Mouse (Mus musculus): ENCODE results near the gene Serinc5. TPM values are rescaled to one million over a fixed set of nuclear protein-coding genes. Genes with fewer than 3 reads are reported as not detected.
A peak's percentile ranks its signal among the peaks of the same experiment; 100 is the strongest.

Gene Serinc5
- 18.8 and 20.0 TPM in 2 replicates for polyA plus RNA-seq (2015; fragmentation: Nextera tagmentation; extraction: Ambion mirVana)

DNA sequence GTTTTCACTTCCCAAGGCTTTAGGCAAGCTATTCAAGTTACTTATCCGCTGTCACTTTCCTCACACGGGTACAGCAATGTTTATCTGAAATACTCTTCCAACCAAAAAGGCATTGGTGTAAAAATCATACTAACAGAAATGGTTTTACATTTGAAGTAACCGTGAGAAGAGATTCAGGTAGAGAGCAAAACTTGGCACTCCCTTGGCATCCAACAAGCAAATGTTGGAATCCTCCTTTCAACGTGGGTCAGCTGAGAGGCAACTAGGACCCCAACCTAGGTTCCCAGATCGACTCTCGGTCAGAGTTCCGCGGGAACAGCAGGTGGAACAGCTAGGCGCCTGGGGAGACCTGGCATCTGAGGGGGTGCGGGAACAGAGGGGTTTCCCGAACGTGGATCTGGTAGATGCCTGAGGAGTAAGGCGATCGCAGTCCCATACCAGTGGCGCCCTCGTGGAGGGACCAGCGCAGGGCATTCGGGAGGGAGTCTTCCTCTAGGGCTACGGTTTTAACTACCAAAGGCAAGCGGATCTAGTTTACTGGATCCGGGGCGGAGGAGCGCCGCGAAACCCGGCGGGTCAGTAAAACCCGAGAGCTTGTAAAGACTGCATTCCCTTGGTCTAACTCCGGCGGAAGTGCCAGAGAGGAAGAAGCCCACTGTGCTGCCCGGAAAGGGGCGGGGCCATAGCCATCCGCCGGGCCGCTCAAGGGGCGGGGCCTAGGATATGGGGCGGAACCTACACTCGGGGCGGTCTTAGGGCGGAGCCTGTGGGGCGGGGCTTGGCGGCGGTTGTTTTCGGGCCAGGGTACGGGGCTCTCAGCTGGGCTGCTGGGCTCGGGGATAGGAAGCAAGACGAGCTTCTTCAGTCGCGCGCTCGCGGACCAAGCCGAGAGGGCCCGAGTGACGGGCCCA, at the start of gene Serinc5:
Gene Serinc5 (plus strand): TSS at position 781 of the 911 bp plus-strand sequence.
- H3K9ac ChIP-seq = peak within 1 kb of the TSS; percentile 72
- no peaks in the 10 kb centered on the region for H3K27me3 ChIP-seq
- peak within 1 kb of the TSS; percentile 88 for H3K4me2 ChIP-seq (replicated peaks)
- peaks cover 27% of the 10 kb centered on the region for H3K4me1 ChIP-seq
- H3K27ac ChIP-seq (replicated peaks) = peak within 1 kb of the TSS; percentile 94
- ATAC-seq (ENCODE audit: insufficient number of reproducible peaks, low FRiP score, low TSS enrichment, low read depth) = peak; percentile 98
- H3K4me3 ChIP-seq (replicated peaks) = peak within 1 kb of the TSS; percentile 90
- under 1% methylated on average over 55 of the region's 55 CpGs for WGBS
- no peaks in the 10 kb centered on the region for H3K36me3 ChIP-seq
- H3K9me3 ChIP-seq (replicated peaks) = no peaks in the 10 kb centered on the region

DNA sequence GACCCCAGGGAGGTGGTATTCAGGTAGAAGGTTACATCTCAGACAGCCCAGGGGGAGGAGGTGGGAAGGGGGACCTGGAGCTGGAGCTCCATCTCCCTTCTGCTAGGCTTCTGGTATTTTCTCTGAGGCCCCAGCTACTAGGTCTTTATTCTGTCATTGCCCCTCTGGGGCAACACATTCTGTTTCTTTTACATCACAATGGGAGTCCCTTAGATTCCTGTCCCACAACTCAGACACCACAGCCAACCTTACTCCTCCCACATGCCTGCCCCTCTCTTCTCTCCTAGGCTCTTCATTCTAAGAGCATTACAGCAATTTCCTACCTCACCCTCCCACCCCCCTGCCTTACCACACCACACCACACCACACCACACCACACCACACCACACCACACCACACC, 34.8 kb upstream of the Serinc5 start, which contains the start of gene Spz1:
Gene Spz1 (minus strand): TSS at position 101 of the 400 bp plus-strand sequence.
- no peaks in the 10 kb centered on the region for H3K36me3 ChIP-seq
- H3K4me3 ChIP-seq (replicated peaks) = no peak within 1 kb of the TSS
- H3K4me2 ChIP-seq (replicated peaks) = no peak within 1 kb of the TSS
- H3K4me1 ChIP-seq = no peaks in the 10 kb centered on the region
- no peaks in the 10 kb centered on the region for H3K27me3 ChIP-seq
- no peak within 1 kb of the TSS for H3K9ac ChIP-seq
- no peak within 1 kb of the TSS for H3K27ac ChIP-seq (replicated peaks)
- no peak for ATAC-seq (ENCODE audit: insufficient number of reproducible peaks, low FRiP score, low TSS enrichment, low read depth)
- no peaks in the 10 kb centered on the region for H3K9me3 ChIP-seq (replicated peaks)

DNA sequence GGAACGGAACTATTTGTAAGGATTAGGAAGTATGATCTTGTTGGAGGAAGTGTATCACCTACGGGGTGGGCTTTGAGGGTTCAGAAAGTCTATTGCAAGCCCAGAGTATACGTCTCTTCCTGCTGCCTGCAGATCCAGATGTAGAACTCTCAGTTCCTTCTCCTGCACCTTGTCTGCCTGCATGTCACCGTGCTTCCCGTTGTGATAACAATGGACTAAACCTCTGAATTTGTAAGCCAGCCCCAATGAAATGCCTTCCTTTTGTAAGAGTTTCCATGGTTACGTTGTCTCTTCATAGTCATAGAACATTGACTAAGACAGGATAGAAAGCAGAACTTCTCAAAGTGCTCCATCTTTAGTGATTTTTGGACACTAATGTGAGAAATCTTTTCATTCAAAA, 34.2 kb upstream of the Serinc5 start:
- no peak overlapping the region for H3K4me3 ChIP-seq (replicated peaks)
- no peak for ATAC-seq (ENCODE audit: insufficient number of reproducible peaks, low FRiP score, low TSS enrichment, low read depth)
- no peaks in the 10 kb centered on the region for H3K4me1 ChIP-seq
- no peaks in the 10 kb centered on the region for H3K27me3 ChIP-seq
- WGBS = 70% methylated on average over 6 of the region's 6 CpGs
- H3K36me3 ChIP-seq = no peaks in the 10 kb centered on the region
- H3K9me3 ChIP-seq (replicated peaks) = no peaks in the 10 kb centered on the region
- H3K4me2 ChIP-seq (replicated peaks) = no peak overlapping the region
- no peak overlapping the region for H3K9ac ChIP-seq
- H3K27ac ChIP-seq (replicated peaks) = no peak overlapping the region

DNA sequence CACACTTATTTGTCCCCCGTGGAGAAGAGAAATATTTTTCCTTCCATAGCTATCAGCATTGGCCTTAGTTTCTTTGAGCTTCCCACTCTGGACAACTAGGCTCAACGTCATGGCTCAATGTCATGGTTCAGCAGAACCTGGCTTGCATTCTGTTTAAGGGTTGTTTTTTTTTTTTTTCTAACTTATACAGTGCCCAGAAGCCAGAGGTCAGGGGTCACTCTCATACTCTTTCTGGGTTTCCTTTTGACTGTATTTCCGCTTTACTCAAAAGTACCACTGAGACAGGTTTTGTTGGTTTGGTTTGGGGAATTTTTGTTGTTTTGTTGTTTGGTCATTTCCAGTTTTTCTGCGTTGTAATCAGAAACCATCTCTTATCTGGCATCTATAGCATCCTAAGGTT, 32.7 kb upstream of the Serinc5 start:
- Histone ChIP-seq H3K4me3 (replicated peaks) (no peak overlapping the region), H3K27ac (replicated peaks) (no peak overlapping the region), H3K27me3 (no peaks in the 10 kb centered on the region), H3K9me3 (replicated peaks) (no peaks in the 10 kb centered on the region), H3K4me2 (replicated peaks) (no peak overlapping the region), H3K36me3 (no peaks in the 10 kb centered on the region), H3K4me1 (no peaks in the 10 kb centered on the region), H3K9ac (no peak overlapping the region)
- WGBS = 77% methylated on average over 4 of the region's 4 CpGs
- no peak for ATAC-seq (ENCODE audit: insufficient number of reproducible peaks, low FRiP score, low TSS enrichment, low read depth)

DNA sequence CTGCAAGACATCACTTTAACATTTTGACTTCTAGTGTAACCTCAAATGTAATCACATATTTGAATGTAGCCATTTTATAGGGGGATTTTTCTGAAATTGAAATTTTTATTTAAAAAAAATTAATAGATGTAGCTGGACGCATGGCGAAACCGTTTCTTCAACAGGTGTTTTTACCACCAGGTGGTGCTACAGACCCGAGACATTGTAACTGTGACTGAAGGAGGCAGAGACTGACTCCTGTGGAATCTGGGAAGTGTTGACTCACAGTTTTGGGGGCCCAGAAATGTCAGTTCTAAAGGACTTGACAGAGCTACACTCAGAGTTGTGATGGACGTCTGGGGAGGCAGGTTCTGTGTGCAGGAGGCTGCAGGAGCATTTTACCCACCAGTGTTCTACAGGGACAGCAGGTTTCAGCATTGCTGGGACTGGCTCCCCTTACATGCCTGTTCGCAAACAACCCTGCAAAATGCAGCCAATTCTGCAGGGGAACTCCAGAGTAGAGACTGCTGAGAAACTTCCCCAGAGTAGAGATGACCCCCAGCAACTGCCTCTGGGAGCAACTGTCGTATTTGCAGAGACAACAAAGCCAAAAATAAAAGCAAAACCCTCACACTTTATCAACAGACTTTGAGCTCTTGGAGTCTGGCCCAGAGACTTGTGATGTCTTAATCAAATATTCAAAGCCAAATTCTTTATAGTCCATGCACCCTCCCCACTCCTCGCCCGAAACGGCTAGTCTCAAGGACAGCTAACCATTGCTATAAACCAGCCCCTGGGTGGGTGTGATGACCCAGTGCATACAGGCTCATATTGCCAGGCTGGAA, 30.5 kb upstream of the Serinc5 start:
- Histone ChIP-seq H3K9ac (no peak overlapping the region), H3K4me3 (replicated peaks) (no peak overlapping the region), H3K27me3 (no peaks in the 10 kb centered on the region), H3K4me1 (no peaks in the 10 kb centered on the region), H3K4me2 (replicated peaks) (no peak overlapping the region), H3K9me3 (replicated peaks) (no peaks in the 10 kb centered on the region), H3K36me3 (no peaks in the 10 kb centered on the region), H3K27ac (replicated peaks) (no peak overlapping the region)
- 36% methylated on average over 10 of the region's 10 CpGs for WGBS
- ATAC-seq (ENCODE audit: insufficient number of reproducible peaks, low FRiP score, low TSS enrichment, low read depth) = no peak

DNA sequence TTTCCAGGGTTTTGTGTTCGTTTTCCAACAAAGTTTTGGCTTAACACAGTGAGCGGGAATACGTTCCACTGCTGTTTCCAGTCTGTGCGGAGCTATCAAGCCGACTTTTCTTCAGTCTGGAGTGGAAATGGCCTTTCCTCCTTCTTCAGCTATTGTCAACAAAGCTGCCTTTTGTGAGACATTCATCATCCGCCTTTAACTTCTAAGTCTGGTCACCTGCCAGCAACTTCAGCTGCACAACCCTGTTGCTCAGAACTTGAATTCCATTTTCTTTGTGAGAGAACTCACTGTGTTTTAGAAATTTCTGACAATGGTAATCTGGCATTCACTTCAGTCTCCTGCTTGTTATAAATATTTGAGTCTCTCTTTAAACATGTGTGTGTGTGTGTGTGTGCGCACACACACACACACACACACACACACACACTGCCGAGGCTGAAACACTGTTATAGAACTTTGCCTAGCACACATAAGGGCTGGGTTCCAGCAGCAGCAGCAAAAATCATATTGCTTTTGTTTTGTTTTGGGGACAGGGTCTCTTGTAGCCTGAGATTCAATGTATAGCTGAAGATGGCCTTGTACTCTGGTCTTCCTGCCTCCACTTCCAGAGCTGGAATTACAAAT, 26.7 kb upstream of the Serinc5 start:
- Histone ChIP-seq H3K36me3 (no peaks in the 10 kb centered on the region), H3K27ac (replicated peaks) (no peak overlapping the region), H3K4me2 (replicated peaks) (no peak overlapping the region), H3K4me1 (no peaks in the 10 kb centered on the region), H3K4me3 (replicated peaks) (no peak overlapping the region), H3K9me3 (replicated peaks) (no peaks in the 10 kb centered on the region), H3K9ac (no peak overlapping the region), H3K27me3 (no peaks in the 10 kb centered on the region)
- no peak for ATAC-seq (ENCODE audit: insufficient number of reproducible peaks, low FRiP score, low TSS enrichment, low read depth)
- WGBS = 61% methylated on average over 8 of the region's 8 CpGs

DNA sequence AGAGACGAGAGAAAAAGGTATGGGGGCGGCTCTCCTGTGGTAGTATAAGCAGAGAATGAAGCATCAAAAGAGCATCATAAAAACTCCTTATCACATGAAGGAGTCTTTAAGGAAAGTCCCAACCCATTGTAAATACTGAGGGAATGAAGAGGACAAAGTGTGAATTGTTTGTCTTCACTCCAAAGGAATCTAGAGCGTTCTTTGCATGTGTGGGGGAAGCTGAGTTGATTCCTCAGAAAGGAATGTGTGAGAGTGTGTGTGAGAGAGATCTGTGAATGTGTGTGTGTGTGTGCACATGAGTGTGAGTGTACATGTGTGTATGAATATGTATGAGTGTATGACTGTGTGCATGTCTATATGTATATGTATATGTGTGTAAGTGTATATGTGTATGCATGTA, 22.2 kb upstream of the Serinc5 start:
- no peak for ATAC-seq (ENCODE audit: insufficient number of reproducible peaks, low FRiP score, low TSS enrichment, low read depth)
- WGBS = 51% methylated on average over 3 of the region's 3 CpGs

DNA sequence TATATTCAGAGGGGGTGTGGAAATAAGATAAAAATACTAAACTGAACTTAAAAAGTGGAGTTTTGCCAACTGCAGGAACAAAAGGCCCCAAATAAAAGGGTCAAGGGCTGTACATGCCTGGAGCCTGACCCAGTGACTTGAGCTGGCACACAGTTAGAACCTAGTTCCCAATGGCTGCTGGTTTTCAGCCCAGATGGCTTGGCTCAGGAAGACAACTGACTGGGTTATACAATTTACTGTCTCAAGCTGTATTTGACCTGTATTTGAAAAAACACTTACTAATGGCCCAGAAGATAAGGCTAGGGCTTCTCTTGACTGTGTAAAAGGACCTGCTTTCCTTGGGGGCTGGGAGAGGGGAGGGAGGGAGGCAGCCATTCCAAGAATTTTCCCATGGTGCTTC, 21.6 kb upstream of the Serinc5 start:
- H3K36me3 ChIP-seq = no peaks in the 10 kb centered on the region
- no peak overlapping the region for H3K27ac ChIP-seq (replicated peaks)
- H3K4me3 ChIP-seq (replicated peaks) = no peak overlapping the region
- H3K4me2 ChIP-seq (replicated peaks) = no peak overlapping the region
- ATAC-seq (ENCODE audit: insufficient number of reproducible peaks, low FRiP score, low TSS enrichment, low read depth) = no peak
- peaks cover 7% of the 10 kb centered on the region; the same call in 1 of the 2 replicates for H3K4me1 ChIP-seq
- H3K9me3 ChIP-seq (replicated peaks) = no peaks in the 10 kb centered on the region
- H3K27me3 ChIP-seq = no peaks in the 10 kb centered on the region
- no peak overlapping the region for H3K9ac ChIP-seq

More for the DNA sequence above, 22.2 kb upstream of the Serinc5 start:
- H3K9me3 ChIP-seq (replicated peaks) = no peaks in the 10 kb centered on the region
- H3K27me3 ChIP-seq = no peaks in the 10 kb centered on the region
- H3K4me3 ChIP-seq (replicated peaks) = no peak overlapping the region
- no peak overlapping the region for H3K27ac ChIP-seq (replicated peaks)
- H3K9ac ChIP-seq = no peak overlapping the region
- H3K36me3 ChIP-seq = no peaks in the 10 kb centered on the region
- no peak overlapping the region for H3K4me2 ChIP-seq (replicated peaks)
- peaks cover 7% of the 10 kb centered on the region; the same call in 1 of the 2 replicates for H3K4me1 ChIP-seq

DNA sequence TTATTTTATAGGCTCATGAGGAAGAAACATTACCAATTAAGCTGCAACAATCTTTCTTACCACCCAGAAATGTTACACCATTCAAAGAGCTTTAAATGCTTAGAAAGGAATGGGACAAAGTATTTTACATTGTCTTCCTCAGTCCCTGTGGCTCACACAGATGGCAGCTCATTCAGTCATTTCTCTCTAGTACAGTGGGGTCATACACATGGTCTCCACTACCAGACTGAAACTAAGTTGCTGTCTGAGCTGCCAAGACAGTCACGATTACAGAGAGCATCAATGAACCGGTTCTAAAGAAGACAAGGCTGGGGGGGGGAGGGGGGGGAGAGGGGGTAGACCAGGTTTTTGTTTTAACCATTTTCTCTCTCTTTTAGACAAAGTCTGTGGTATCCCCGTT, 19.7 kb upstream of the Serinc5 start:
- no peak overlapping the region for H3K4me3 ChIP-seq (replicated peaks)
- H3K4me2 ChIP-seq (replicated peaks) = no peak overlapping the region
- no peak overlapping the region for H3K9ac ChIP-seq
- H3K27me3 ChIP-seq = no peaks in the 10 kb centered on the region
- no peaks in the 10 kb centered on the region for H3K9me3 ChIP-seq (replicated peaks)
- H3K4me1 ChIP-seq = peaks cover 7% of the 10 kb centered on the region; the same call in 1 of the 2 replicates
- ATAC-seq (ENCODE audit: insufficient number of reproducible peaks, low FRiP score, low TSS enrichment, low read depth) = no peak
- no peaks in the 10 kb centered on the region for H3K36me3 ChIP-seq
- 64% methylated on average over 3 of the region's 3 CpGs for whole genome bisulfite sequencing
- H3K27ac ChIP-seq (replicated peaks) = no peak overlapping the region

DNA sequence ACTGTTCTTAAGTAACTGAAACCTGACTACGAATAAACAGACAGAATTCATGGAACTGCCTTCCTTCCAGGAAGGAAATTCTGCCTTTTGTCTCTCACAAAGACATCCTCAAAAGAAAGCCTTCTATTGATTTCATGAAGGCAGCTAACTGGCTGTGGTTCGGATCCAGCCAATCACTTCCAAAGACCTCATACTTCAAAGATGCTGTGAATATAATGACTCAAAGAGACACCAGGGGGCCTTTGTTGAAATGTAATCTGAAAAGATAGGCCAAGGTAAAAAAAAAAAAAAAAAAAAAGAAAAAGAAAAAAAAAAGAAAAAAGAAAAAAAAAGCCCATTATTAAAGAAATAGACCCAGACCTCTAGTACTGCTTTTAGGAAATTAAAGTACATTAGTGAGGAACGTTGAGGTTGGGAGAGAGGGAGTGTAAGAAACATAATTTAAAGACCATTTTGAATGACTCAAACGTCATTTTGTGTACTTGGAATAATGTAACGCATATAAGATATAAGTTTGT, 18.6 kb upstream of the Serinc5 start:
- 70% methylated on average over 5 of the region's 5 CpGs for WGBS
- H3K27ac ChIP-seq (replicated peaks) = no peak overlapping the region

More for the DNA sequence above, 18.6 kb upstream of the Serinc5 start:
- Histone ChIP-seq H3K4me1 (peaks cover 7% of the 10 kb centered on the region; the same call in 1 of the 2 replicates), H3K9ac (no peak overlapping the region), H3K4me3 (replicated peaks) (no peak overlapping the region), H3K4me2 (replicated peaks) (no peak overlapping the region), H3K27me3 (no peaks in the 10 kb centered on the region), H3K9me3 (replicated peaks) (no peaks in the 10 kb centered on the region), H3K36me3 (no peaks in the 10 kb centered on the region)
- ATAC-seq (ENCODE audit: insufficient number of reproducible peaks, low FRiP score, low TSS enrichment, low read depth) = no peak

Data from embryonic facial prominence, embryonic 15.5 days (tissue).